Mouse (Mus musculus): ENCODE measurements around the gene Gnat2. TPM values are rescaled to one million over a fixed set of nuclear protein-coding genes. Genes with fewer than 3 reads are reported as not detected.
A peak's percentile ranks its signal among the peaks of the same experiment; 100 is the strongest.

The Gnat2 gene
- polyA plus RNA-seq, 1 experiment from 2014 or later: 3.8 TPM

DNA sequence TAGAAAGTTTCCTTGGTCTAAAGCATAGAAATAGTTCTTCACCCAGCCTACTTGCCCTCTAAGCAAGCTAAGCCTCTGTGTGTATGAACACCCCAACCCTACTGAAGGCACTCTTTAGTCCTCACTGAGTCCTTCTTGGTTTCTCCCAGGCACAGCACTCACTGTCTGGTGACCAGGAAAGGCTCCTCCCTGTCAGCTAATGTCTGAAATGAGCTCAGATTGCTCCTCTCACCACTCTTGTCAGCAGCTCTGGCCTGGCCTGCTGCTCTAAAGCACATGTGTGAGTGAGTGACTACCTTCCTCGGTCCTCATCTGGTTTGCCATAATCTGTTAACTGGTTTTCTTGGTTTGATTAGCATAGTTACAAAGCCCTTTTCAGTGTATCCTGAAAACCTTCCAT lies 39.2 kb downstream of the Gnat2 start:
- Histone ChIP-seq H3K4me3 (ENCODE audit: low read depth, low read length) (no peak overlapping the region), H3K27ac (ENCODE audit: low read length) (peak overlapping the region; percentile 69), H3K9ac (ENCODE audit: low read depth, low read length) (no peak overlapping the region), H3K4me2 (ENCODE audit: low read depth, low read length) (no peak overlapping the region), H3K4me1 (ENCODE audit: control insufficient read depth, low read depth, low read length) (peaks cover 58% of the 10 kb centered on the region), H3K27me3 (ENCODE audit: control insufficient read depth, insufficient read depth, low read depth, low read length) (no peaks in the 10 kb centered on the region), H3K36me3 (ENCODE audit: control insufficient read depth, insufficient read depth) (no peaks in the 10 kb centered on the region), H3K9me3 (replicated peaks; ENCODE audit: control insufficient read depth, low read length) (no peaks in the 10 kb centered on the region)
- ATAC-seq (ENCODE audit: low read depth): no peak
- whole genome bisulfite sequencing (ENCODE audit: insufficient replicate concordance): 56% methylated on average over 1 of the region's 1 CpGs

- 67% methylated on average over 1 of the region's 1 CpGs for WGBS (ENCODE audit: insufficient replicate concordance)
- no peak overlapping the region for H3K4me2 ChIP-seq (ENCODE audit: low read depth, low read length)
- H3K36me3 ChIP-seq (ENCODE audit: control insufficient read depth, insufficient read depth): 0 out of 2 replicates have a peak, but pooled peaks cover 3% of the 10 kb centered on the region
- H3K4me1 ChIP-seq (ENCODE audit: control insufficient read depth, low read depth, low read length): peaks cover 56% of the 10 kb centered on the region
- H3K9me3 ChIP-seq (replicated peaks; ENCODE audit: control insufficient read depth, low read length): no peaks in the 10 kb centered on the region
- H3K27me3 ChIP-seq (ENCODE audit: control insufficient read depth, insufficient read depth, low read depth, low read length): no peaks in the 10 kb centered on the region
- no peak overlapping the region; the same call in 1 of the 2 replicates for H3K9ac ChIP-seq (ENCODE audit: low read depth, low read length)
- peak overlapping the region; percentile 69 for H3K27ac ChIP-seq (ENCODE audit: low read length)
- ATAC-seq (ENCODE audit: low read depth): no peak
- no peak overlapping the region for H3K4me3 ChIP-seq (ENCODE audit: low read depth, low read length)
Observed at GRCm38 (mm10) chr3:108132484-108132883, 39.9 kb downstream of the Gnat2 start.

DNA sequence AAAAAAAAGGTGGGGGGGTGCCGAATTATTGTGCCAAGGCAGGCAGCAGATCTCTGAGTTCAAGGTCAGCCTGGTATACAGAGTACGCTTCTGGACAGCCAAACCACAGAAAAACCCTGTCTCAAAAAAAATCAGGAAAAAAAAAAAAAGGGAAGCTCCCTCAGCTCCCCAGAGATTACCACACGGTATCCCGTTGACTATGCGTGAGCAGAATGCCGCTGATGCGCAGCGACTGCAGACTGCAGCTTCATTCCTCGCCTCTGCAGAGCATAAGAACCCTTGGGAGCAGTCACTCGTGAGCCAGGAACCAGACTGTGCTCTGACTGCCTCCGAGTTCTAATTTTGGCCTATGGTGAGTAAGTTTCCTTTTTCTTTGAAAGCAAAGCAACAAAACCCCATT lies 42.1 kb downstream of the Gnat2 start:
- 50% methylated on average over 11 of the region's 11 CpGs for WGBS (ENCODE audit: insufficient replicate concordance)
- no peak for ATAC-seq (ENCODE audit: low read depth)

GRCm38 (mm10) chr3:108139113-108139512 lies 46.5 kb downstream of the Gnat2 start:
- WGBS (ENCODE audit: insufficient replicate concordance): 56% methylated on average over 1 of the region's 1 CpGs
- H3K4me1 ChIP-seq (ENCODE audit: control insufficient read depth, low read depth, low read length): peaks cover 16% of the 10 kb centered on the region
- H3K36me3 ChIP-seq (ENCODE audit: control insufficient read depth, insufficient read depth): peaks cover 16% of the 10 kb centered on the region
- H3K4me2 ChIP-seq (ENCODE audit: low read depth, low read length): no peak overlapping the region
- H3K9ac ChIP-seq (ENCODE audit: low read depth, low read length): no peak overlapping the region
- H3K9me3 ChIP-seq (replicated peaks; ENCODE audit: control insufficient read depth, low read length): no peaks in the 10 kb centered on the region
- H3K27ac ChIP-seq (ENCODE audit: low read length): no peak overlapping the region
- H3K27me3 ChIP-seq (ENCODE audit: control insufficient read depth, insufficient read depth, low read depth, low read length): no peaks in the 10 kb centered on the region
- ATAC-seq (ENCODE audit: low read depth): no peak
- H3K4me3 ChIP-seq (ENCODE audit: low read depth, low read length): no peak overlapping the region

More for the DNA sequence above, 42.1 kb downstream of the Gnat2 start:
- Histone ChIP-seq H3K4me2 (ENCODE audit: low read depth, low read length) (no peak overlapping the region), H3K4me1 (ENCODE audit: control insufficient read depth, low read depth, low read length) (peaks cover 36% of the 10 kb centered on the region), H3K27ac (ENCODE audit: low read length) (no peak overlapping the region), H3K9me3 (replicated peaks; ENCODE audit: control insufficient read depth, low read length) (no peaks in the 10 kb centered on the region), H3K9ac (ENCODE audit: low read depth, low read length) (no peak overlapping the region), H3K36me3 (ENCODE audit: control insufficient read depth, insufficient read depth) (peaks cover 4% of the 10 kb centered on the region; the same call in 1 of the 2 replicates), H3K27me3 (ENCODE audit: control insufficient read depth, insufficient read depth, low read depth, low read length) (no peaks in the 10 kb centered on the region), H3K4me3 (ENCODE audit: low read depth, low read length) (no peak overlapping the region)

- H3K27ac ChIP-seq (ENCODE audit: low read length): no peak overlapping the region
- H3K4me2 ChIP-seq (ENCODE audit: low read depth, low read length): no peak overlapping the region
- H3K4me3 ChIP-seq (ENCODE audit: low read depth, low read length): no peak overlapping the region
- WGBS (ENCODE audit: insufficient replicate concordance): 68% methylated on average over 4 of the region's 4 CpGs
- ATAC-seq (ENCODE audit: low read depth): no peak
- peaks cover 18% of the 10 kb centered on the region for H3K4me1 ChIP-seq (ENCODE audit: control insufficient read depth, low read depth, low read length)
- H3K36me3 ChIP-seq (ENCODE audit: control insufficient read depth, insufficient read depth): peaks cover 16% of the 10 kb centered on the region
- no peaks in the 10 kb centered on the region for H3K27me3 ChIP-seq (ENCODE audit: control insufficient read depth, insufficient read depth, low read depth, low read length)
- no peaks in the 10 kb centered on the region for H3K9me3 ChIP-seq (replicated peaks; ENCODE audit: control insufficient read depth, low read length)
- H3K9ac ChIP-seq (ENCODE audit: low read depth, low read length): no peak overlapping the region
Observed at GRCm38 (mm10) chr3:108140786-108141185, 48.2 kb downstream of the Gnat2 start.

GRCm38 (mm10) chr3:108145534-108146445 lies 53.2 kb downstream of the Gnat2 start, which contains the start of gene Gnai3:
Gnai3 (minus strand) TSS chr3:108146146.
- peak within 1 kb of the TSS; percentile 96 for H3K27ac ChIP-seq (ENCODE audit: low read length)
- peaks cover 3% of the 10 kb centered on the region for H3K36me3 ChIP-seq (ENCODE audit: control insufficient read depth, insufficient read depth)
- no peaks in the 10 kb centered on the region for H3K27me3 ChIP-seq (ENCODE audit: control insufficient read depth, insufficient read depth, low read depth, low read length)
- H3K4me3 ChIP-seq (ENCODE audit: low read depth, low read length): peak within 1 kb of the TSS; percentile 79
- WGBS (ENCODE audit: insufficient replicate concordance): under 1% methylated on average over 63 of the region's 63 CpGs
- no peaks in the 10 kb centered on the region for H3K9me3 ChIP-seq (replicated peaks; ENCODE audit: control insufficient read depth, low read length)
- peak; percentile 96 for ATAC-seq (ENCODE audit: low read depth)
- H3K9ac ChIP-seq (ENCODE audit: low read depth, low read length): peak within 1 kb of the TSS; percentile 95
- H3K4me2 ChIP-seq (ENCODE audit: low read depth, low read length): peak within 1 kb of the TSS; percentile 89
- H3K4me1 ChIP-seq (ENCODE audit: control insufficient read depth, low read depth, low read length): peaks cover 30% of the 10 kb centered on the region

DNA sequence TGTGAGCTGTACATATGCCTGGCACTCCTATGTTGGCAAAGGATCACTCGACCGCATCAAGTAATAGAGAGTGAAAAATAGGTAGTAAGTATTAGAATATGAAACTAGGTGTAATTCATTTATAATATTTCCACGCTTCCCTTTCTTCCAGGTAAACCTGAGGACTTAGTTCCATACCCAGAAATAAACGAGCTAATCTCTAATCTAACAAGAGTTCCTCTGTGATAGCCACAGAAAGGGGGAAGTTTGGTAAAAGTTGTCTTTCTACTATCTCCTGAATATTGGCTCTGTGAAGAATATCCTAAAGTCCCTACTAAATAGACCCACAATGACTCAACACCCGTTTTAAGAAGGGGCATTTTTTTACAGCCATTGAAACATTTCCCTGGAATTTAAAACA lies 54.1 kb downstream of the Gnat2 start:
- 26% methylated on average over 5 of the region's 5 CpGs for WGBS (ENCODE audit: insufficient replicate concordance)

DNA sequence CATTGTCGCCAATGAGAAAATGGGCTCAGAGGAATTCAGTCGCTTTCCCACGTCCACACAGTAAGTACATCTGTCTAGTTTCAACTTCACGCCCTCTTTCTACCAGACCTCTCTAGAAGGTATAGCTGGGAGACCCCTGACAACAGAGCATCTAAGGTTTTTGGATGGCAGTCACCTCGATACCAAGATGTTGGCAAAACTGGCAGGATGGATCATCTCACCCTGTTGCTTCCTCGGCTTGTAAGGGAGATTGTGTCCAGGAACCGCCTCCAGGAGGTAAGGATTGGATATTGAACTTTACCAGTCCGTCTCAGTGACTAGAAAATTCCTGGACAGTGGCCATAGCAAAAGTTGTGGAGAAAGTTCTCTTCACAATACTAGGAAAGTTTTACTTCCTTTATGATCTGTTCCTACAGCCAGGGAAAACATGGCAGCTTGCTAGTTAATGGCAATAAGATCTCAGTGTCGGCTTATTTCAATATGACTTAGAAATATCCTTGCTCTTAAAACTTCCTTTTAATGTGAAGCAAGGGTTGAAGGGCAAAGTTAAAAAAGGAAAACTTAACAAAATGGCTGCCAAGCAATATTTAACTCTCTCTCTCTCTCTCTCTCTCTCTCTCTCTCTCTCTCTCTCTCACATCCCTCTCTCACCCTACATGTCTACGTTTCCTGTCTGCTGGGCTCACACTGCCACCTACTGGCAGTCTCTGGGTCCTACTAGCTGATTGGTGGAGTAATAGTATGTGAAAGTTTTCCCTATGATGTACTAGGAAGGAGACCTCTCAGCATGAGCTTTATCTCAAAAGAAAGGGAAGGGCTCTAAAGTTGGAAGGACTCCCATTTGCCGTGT lies 55.0 kb downstream of the Gnat2 start:
- Histone ChIP-seq H3K4me3 (ENCODE audit: low read depth, low read length) (no peak overlapping the region), H3K27ac (ENCODE audit: low read length) (peak overlapping the region; percentile 68), H3K27me3 (ENCODE audit: control insufficient read depth, insufficient read depth, low read depth, low read length) (no peaks in the 10 kb centered on the region), H3K36me3 (ENCODE audit: control insufficient read depth, insufficient read depth) (peaks cover 3% of the 10 kb centered on the region), H3K9me3 (replicated peaks; ENCODE audit: control insufficient read depth, low read length) (no peaks in the 10 kb centered on the region), H3K4me2 (ENCODE audit: low read depth, low read length) (peak overlapping the region; percentile 10; the same call in 1 of the 2 replicates), H3K9ac (ENCODE audit: low read depth, low read length) (0 out of 2 replicates have a peak overlapping the region, but pooled peaks have one; percentile 4), H3K4me1 (ENCODE audit: control insufficient read depth, low read depth, low read length) (peaks cover 28% of the 10 kb centered on the region)
- peak; percentile 15; the same call in 1 of the 2 replicates for ATAC-seq (ENCODE audit: low read depth)
- WGBS (ENCODE audit: insufficient replicate concordance): 60% methylated on average over 11 of the region's 11 CpGs

More for the DNA sequence above, 54.1 kb downstream of the Gnat2 start:
- Histone ChIP-seq H3K4me3 (ENCODE audit: low read depth, low read length) (peak overlapping the region; percentile 79), H3K9me3 (replicated peaks; ENCODE audit: control insufficient read depth, low read length) (no peaks in the 10 kb centered on the region), H3K27me3 (ENCODE audit: control insufficient read depth, insufficient read depth, low read depth, low read length) (no peaks in the 10 kb centered on the region), H3K9ac (ENCODE audit: low read depth, low read length) (peak overlapping the region; percentile 95), H3K27ac (ENCODE audit: low read length) (peak overlapping the region; percentile 96), H3K4me2 (ENCODE audit: low read depth, low read length) (peak overlapping the region; percentile 89), H3K36me3 (ENCODE audit: control insufficient read depth, insufficient read depth) (peaks cover 3% of the 10 kb centered on the region), H3K4me1 (ENCODE audit: control insufficient read depth, low read depth, low read length) (peaks cover 30% of the 10 kb centered on the region)
- ATAC-seq (ENCODE audit: low read depth): no peak

All from liver, embryonic 16.5 days (tissue).